Mouse (Mus musculus) v-Abl transformed pro-B cells (cell line): ENCODE data around the gene Trdn.

Experiments
- in situ Hi-C, 2 experiments: fragments of 400-800 bp; cut with MboI; formaldehyde crosslinking; loops; one replicate each; pipeline ENCODE4 v1.15.1; 2025; ENCODE audit not compliant: unreplicated experiment in 2 of 2

The Trdn gene

DNA sequence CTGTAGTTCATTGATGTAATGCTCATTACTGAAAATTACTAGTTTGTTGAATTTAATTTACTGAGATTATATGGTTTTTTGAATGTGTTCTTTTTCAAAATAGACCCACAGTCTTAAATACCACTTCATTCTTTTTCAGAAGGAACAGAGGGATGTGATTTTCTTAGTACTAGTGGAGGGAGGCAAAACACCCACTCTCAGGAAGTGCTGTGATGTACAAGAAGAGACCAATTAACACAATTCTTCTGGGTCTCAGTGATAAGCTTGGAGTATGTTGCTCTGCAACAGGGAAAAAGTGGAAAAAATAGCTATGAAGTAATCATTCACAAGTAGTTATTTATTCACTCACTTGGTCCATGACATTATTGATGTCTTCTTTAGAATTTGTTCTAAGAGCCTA lies 286.2 kb downstream of the Trdn start:
- in situ Hi-C loops, result no loop called here

DNA sequence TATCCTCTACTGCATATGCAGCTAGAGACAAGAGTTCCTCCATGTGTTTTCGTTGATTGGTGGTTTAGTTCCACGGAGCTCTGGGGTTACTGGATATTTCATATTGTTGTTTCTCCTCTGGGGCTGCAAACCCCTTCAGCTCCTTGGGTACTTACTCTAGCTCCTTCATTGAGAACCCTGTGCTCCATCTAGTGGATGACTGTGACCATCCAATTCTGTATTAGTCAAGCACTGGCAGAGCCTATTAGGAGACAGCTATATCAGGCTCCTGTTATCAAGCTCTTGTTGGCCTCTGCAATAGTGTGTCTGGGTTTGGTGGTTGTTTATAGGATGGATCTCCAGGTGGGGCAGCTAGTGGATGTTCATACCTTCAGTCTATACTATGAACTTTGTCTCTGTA lies 290.2 kb downstream of the Trdn start:
- in situ Hi-C loops, result no loop called here

DNA sequence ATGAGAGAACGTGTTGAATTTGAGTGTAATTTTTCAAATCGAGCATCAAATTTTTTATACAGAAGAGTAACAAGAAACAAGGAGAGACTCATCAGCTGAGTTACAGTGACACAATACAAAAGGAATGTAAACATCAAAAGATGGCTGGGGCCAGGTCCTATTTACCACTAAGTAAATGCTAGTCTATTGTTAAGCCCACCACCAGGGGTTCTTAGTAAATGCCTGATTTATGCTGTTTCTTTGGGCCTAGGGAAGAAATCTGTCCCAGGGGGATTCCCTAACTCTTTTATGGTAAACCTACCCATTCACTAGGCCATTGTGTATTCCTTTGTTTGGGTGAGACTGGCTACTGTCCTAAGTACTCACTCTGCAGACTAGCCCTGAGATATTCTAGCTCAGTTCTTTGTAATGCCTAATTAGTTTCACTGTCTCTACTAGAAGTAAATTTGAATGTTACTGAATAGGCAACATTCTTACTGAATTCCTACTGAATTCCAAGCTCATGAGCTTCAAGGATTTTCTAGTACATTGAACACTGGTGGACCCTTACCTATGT lies 295.2 kb downstream of the Trdn start:
- in situ Hi-C loops, result no loop called here
